Mouse (Mus musculus) c-Kit-positive CD71-positive TER-119-negative erythroid progenitor cells, embryonic 14.5 days (primary cell): ENCODE results near the gene Gtf3c1.

Experiments used
- DNase-seq: peaks from one replicate; pipeline ENCODE4 v3.0.0-alpha.2; 2013; ENCODE audit warnings: low read depth

Gene Gtf3c1

DNA sequence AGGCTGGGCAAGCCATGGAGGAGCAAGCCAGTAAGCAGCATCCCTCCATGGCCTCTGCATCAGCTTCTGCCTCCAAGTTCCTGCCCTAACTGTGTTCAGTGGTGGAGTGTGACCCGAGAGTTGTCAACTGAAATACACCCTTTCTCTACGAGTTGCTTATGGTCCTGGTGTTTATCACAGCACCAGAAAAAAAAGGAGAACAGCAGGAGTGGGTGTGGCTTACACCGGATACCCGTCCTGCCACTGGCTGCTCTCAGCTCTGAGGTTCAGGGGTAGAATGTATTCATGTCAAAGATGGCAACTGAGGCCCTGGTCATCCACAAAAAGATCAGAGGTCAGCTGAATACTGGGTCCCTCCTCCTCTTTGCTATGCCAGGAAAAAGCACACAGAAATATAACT is 87.5 kb downstream of the Gtf3c1 start:
- no peak for DNase-seq

GRCm38 (mm10) chr7:125618016-125618415 is 89.6 kb downstream of the Gtf3c1 start:
- no peak for DNase-seq

GRCm38 (mm10) chr7:125615453-125615852 is 92.1 kb downstream of the Gtf3c1 start:
- DNase-seq = no peak

- no peak for DNase-seq
Measured at GRCm38 (mm10) chr7:125613579-125613978, 94.0 kb downstream of the Gtf3c1 start.

DNA sequence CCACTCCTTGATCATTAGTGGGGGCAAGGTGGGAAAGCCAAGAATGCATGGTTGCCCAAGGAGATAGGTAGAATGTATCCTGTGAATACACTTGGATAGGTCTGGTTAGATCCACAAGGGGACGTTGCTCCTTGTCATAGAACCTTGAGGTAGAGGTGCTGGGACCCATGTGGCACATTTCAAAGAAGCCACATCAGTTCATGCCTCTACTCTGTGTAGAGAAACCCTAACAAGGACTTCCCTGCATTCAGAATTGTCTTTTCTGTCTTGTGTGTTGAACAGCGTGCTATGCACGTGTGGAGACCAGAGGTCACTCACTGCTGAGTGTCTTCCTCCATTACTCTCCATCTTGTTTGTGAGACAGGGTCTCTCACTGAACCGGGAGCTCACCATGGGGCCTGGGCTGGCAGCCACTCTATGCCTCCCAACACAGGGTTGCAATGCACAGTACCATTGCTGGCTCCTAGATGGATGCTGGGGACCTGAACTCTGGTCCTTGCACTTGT is 99.3 kb downstream of the Gtf3c1 start:
- DNase-seq = no peak

GRCm38 (mm10) chr7:125607384-125608182 is 100.0 kb downstream of the Gtf3c1 start:
- DNase-seq = no peak

- DNase-seq = no peak
Measured at GRCm38 (mm10) chr7:125606265-125607164, 101.1 kb downstream of the Gtf3c1 start.

- DNase-seq = no peak
Measured at GRCm38 (mm10) chr7:125605725-125606139, 101.8 kb downstream of the Gtf3c1 start.

GRCm38 (mm10) chr7:125604362-125605319 is 102.9 kb downstream of the Gtf3c1 start:
- no peak for DNase-seq

DNA sequence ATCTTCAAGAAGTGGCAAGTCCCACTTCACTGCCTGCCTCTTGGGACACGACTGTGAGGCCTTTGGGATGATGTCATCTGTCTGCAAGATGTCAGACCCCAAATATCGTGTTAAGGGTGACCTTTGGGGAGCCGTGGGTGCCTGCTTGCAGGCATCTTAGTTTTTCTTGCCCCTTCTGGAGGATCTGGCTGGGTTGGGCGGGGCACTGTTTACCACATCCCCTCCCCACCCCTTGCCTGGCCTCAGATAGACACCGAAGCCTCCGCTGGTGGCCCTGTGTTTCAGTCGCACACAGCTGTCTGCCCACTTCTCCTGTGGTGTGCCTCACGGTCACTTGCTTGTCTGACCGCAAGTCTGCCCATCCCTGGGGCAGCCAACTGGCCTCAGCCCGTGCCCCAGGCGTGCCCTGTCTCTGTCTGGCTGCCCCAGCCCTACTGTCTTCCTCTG is 104.4 kb downstream of the Gtf3c1 start, which contains the start of gene Il21r:
Gene Il21r, plus strand, starts transcription at position 245 of the 447 bp plus-strand sequence.
- no peak for DNase-seq

DNA sequence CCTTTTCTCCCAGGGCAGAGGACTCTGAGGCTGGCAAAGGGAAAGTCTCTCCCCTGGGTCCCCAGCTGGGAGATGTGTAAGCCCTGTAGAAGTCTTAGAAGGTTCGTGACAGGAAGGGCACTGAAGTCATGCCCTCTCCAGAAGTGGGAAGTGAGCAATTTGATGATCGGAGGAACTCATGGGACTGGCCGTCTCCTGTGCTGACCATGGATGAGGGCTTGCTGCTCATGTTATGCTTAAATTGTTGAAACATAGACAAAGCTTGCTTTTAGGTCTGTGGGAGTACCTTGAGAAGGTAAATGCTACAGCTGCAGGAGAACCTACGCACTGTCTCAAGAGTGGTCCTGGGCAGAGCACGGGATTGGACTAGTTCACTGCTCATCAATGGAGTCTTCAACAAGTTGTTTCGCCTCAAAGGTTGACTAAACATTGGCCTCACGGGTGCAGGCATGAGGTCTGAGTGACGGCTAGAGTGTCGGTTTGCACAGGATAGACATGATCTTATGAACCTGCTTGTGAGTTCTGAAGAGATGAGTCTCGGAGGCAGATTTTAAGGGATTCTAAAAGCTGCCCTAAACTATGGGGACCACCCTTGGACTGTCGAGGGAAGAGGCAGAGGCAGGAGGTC is 105.6 kb downstream of the Gtf3c1 start:
- DNase-seq = no peak

GRCm38 (mm10) chr7:125601280-125601670 is 106.3 kb downstream of the Gtf3c1 start:
- no peak for DNase-seq

DNA sequence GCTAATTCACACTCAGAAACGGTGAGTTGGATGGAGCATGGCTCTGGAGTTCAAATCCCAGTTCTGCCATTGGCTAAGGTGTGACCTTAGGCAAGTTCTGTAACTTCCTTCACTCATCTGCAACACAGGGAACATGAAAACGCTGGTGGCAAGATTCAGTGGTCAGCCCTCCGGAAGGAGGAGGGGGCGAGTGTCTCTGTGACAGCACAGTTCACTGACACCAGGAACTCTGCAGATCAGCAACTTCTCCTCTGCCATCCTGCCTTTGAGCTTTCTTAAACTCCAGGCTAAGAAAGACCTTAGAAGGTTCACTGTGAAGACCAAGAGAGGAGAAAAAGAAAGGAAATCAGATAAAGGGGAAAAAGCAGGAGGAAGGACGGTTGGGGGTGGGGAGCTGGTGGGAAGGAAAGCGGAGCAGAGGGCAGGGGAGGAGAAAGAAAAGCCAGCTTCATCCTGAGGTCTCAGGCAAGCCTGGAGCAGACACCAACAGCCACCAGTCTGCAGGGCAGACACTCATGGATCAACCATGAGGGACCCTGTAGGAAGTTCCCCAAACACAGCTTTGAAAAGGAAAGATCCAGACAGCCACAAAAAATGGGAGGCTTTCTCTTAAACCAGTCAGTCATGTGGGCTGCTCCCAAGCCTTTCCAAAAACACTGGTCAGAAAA is 106.8 kb downstream of the Gtf3c1 start:
- DNase-seq = no peak

GRCm38 (mm10) chr7:125600136-125600535 is 107.4 kb downstream of the Gtf3c1 start:
- no peak for DNase-seq

DNA sequence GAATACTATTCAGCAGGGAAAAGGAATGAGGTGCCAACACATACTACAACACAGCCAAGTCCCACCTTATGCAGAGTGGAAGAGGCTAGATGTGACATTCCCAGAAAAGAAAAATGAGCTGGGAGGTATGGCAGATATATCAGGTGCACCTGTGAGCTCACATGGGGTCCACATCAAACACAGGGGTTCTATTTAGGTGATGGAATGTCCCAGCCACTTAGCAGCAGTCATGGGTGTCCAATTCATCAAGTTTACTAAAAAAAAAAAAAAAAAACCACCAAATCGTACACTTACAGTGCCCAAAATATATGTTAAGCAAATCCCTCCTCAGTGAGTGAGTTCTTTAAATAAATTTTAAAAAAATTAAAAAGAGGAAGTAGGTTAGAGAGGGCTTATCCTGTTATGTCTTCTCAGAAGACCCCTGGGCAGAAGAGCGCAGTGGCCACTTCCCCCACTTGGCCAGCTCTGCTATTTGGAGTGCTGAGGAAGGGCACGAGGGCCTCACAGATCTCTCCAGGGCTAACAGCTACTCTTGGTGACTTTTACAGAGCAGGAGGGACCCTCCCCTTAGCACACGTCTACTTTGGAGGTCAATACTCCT is 108.1 kb downstream of the Gtf3c1 start:
- DNase-seq = no peak

DNA sequence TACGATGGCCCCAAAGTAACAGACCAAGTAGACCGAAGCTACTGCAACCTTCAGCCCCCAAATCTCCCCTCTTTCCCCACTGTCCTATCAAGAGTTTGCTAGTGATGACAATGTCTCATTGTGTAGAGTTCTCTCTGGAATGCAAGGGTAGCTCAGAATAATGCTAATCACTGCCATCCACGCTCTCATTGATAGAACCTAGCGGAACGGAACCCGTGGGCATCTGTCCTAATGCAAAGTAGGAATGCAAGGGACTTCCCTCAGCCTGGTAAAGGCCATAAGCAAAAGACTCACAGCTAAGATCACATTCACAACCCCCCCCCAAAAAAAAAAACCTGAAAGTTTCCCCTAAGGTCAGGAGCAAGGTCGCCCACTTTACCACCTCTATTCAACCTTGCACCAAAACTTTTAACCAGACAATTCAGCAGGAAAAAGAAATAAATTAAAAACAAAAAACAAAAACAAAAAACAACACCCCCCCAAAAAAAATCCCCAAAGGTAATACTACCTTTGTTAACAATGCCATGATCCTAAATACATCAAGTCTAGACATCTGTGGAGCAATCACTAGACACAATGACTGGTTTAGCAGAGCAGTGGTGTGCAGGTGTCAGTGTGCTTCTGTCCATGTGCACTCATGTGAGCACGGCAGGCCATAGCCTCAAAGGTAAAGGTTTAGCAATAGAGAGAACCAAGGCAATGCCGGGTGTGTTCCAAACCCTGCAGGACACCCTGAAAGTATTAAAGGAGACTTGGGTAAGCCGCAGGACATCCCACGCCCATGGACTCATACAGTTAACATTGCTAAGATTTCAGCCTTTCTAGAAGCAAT is 109.8 kb downstream of the Gtf3c1 start:
- DNase-seq = no peak

DNA sequence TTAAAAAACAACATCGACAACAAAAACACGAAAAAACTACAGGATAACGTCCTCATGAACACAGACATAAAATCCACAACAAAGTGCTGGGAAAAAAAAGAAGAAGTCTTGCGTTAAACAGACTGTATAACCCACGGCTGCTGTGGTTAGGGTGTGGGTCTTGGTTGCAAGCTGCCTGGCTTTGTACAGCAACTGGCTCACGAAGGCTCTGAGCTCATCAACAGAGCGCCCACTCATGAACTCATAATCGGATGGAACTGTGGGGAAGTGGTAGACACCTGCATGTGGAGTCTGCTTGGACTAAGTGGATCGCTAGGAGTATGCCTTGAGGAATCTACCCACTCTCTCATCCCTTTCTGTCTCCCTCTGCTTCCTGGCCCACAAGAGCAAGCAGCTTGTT is 110.5 kb downstream of the Gtf3c1 start:
- no peak for DNase-seq

DNA sequence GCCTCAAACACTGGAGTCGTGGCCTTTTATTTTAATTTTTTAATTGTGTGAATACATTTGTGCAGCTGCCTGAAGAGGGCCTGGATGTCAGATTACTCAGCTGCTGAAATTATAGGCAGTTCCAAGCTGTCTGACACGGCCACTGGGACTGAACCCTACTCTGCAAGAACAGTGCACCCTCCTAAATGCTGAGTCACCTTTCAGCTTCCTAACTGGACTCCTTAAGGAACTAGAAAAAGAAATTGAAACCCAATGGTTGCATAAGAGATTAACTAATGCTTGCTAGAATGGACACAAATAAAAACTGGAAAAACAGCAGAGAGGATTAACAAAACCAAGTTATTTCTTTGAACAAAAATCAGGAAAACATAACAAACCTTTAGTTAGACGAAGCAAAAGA is 111.2 kb downstream of the Gtf3c1 start:
- no peak for DNase-seq

- no peak for DNase-seq
Measured at GRCm38 (mm10) chr7:125593831-125594230, 113.7 kb downstream of the Gtf3c1 start.
